Mouse (Mus musculus) heart, embryonic 14.5 days (tissue): ENCODE measurements around the gene Tarbp2. TPM values are rescaled to one million over a fixed set of nuclear protein-coding genes. Genes with fewer than 3 reads are reported as not detected.
A peak's percentile ranks its signal among the peaks of the same experiment; 100 is the strongest.

Source experiments
- ATAC-seq: fragments of 200-750 bp; cut with Nextera tagmentation; 2 replicates; pipeline ENCODE4 v1.8.0; 2017; ENCODE audit warnings: low read depth, moderate TSS enrichment; ENCODE audit not compliant: insufficient number of reproducible peaks, insufficient read depth, low FRiP score
- H3K27ac ChIP-seq, 2 experiments: fragments of 200-500 bp in 1 of 2; fragments of 300-500 bp in 1 of 2; sonication (generic) in 1 of 2; replicated peaks in 1 of 2; 2 replicates each; pipeline ENCODE4 v1.5.1; 2012 to 2014; ENCODE audit warnings: low read depth in 2 of 2, low read length in 2 of 2, control low read depth in 1 of 2, mild to moderate bottlenecking in 1 of 2, mixed read lengths in 1 of 2; ENCODE audit not compliant: control insufficient read depth in 1 of 2, insufficient read depth in 1 of 2
- H3K27me3 ChIP-seq: fragments of 300-500 bp; sonication (generic); 2 replicates; pipeline ENCODE4 v1.6.1; 2014; ENCODE audit warnings: mild to moderate bottlenecking, low read length, control low read depth; ENCODE audit not compliant: control insufficient read depth, insufficient read depth
- H3K36me3 ChIP-seq: fragments of 300-500 bp; sonication (generic); 2 replicates; pipeline ENCODE4 v1.6.1; 2014; ENCODE audit warnings: mild to moderate bottlenecking, control low read depth, low read length, mixed read lengths; ENCODE audit not compliant: control insufficient read depth, insufficient read depth
- H3K4me1 ChIP-seq, 2 experiments: fragments of 200-500 bp in 1 of 2; fragments of 300-500 bp in 1 of 2; sonication (generic) in 1 of 2; 2 replicates each; pipeline ENCODE4 v1.6.1; 2012 to 2014; ENCODE audit warnings: low read length in 2 of 2, control low read depth in 1 of 2, mixed read lengths in 1 of 2; ENCODE audit not compliant: control insufficient read depth in 2 of 2, insufficient read depth in 2 of 2
- H3K4me2 ChIP-seq: fragments of 300-500 bp; sonication (generic); 2 replicates; pipeline ENCODE4 v1.6.1; 2014; ENCODE audit warnings: mild to moderate bottlenecking, low read length
- H3K4me3 ChIP-seq, 2 experiments: fragments of 200-500 bp in 1 of 2; fragments of 300-500 bp in 1 of 2; sonication (generic) in 1 of 2; 2 replicates each; pipeline ENCODE4 v1.5.1; 2012 to 2014; ENCODE audit warnings: low read length in 2 of 2, mild to moderate bottlenecking in 2 of 2, control low read depth in 1 of 2, low read depth in 1 of 2, moderate library complexity in 1 of 2; ENCODE audit not compliant: control insufficient read depth in 1 of 2, insufficient read depth in 1 of 2
- H3K9ac ChIP-seq: fragments of 300-500 bp; sonication (generic); 2 replicates; pipeline ENCODE4 v1.6.1; 2014; ENCODE audit warnings: mild to moderate bottlenecking, low read length
- H3K9me3 ChIP-seq: fragments of 300-500 bp; sonication (generic); 2 replicates; pipeline ENCODE4 v1.6.1; 2016; ENCODE audit warnings: low read length, control low read depth; ENCODE audit not compliant: control insufficient read depth
- WGBS: fragments of 180-500 bp; shearing (Covaris S2); extraction: QIAGEN DNeasy Blood & Tissue Kit; methylation state at CpG from one replicate; pipeline ENCODE4 v1.1.7; 2014; 5-methylcytosine and 5-hydroxymethylcytosine counted together
- polyA plus RNA-seq: library from polyadenylated mRNA; unstranded; fragments of >200 nt; fragmentation: Nextera tagmentation; extraction: Ambion mirVana; gene quantifications from 2 replicates; pipeline ENCODE4 v1.2.1, GENCODE M21; 2014

Tarbp2 gene
- 81.7 and 83.8 TPM in 2 replicates for polyA plus RNA-seq

DNA sequence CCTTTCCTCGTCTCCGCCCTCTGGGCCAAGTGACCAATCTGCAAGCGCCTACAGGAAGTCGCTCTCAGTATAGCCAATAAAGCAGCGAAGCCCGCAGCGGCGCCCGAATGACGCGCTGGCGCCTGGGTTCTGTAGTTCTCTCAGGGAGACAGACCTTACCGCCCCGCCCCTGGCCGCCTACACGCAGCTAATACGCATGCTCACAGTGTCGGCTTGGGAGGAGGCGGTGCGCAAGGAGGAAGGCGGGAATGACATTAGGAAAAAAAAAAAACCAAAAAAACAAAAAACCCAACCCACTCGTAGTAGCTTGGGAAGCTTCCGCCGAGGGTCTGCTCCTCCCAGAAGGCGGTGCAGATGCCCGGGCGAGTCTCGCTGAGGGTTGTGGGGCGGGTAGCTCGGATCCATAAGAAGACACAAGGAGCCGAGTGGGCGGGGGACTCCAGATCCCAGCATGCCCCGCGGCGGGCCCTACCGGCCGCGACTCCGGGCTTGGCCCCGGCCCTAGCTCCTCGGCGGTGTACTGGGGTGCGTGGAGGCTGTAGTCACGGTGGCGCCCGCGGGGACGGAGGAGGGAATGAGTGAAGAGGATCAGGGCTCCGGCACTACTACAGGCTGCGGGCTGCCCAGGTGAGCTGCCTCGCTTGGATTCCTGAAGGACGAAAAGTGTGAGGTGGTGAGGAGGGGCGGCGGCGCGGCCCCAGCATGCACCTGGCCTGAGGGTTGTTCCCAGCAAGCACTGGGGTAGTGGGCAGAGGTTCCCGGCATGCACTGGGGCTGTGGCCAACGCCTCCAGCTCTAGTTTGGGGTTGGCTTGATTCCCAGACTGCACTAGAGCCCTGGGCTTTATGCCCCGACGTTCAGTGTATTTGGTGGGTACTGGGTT is at the start of gene Tarbp2:
TSS of gene Tarbp2 (plus strand) at position 217 of the 883 bp plus-strand sequence.
- peak; percentile 90 for ATAC-seq
- under 1% methylated on average over 60 of the region's 60 CpGs for WGBS
- Histone ChIP-seq H3K27ac (peak within 1 kb of the TSS; percentile 98 to 100), H3K9me3 (no peaks in the 10 kb centered on the region), H3K36me3 (peaks cover 30% of the 10 kb centered on the region), H3K4me3 (peak within 1 kb of the TSS; percentile 57 to 88), H3K4me1 (peaks cover 12 to 30% of the 10 kb centered on the region in 2 experiments), H3K9ac (peak within 1 kb of the TSS; percentile 83), H3K4me2 (peak within 1 kb of the TSS; percentile 98), H3K27me3 (no peaks in the 10 kb centered on the region)

DNA sequence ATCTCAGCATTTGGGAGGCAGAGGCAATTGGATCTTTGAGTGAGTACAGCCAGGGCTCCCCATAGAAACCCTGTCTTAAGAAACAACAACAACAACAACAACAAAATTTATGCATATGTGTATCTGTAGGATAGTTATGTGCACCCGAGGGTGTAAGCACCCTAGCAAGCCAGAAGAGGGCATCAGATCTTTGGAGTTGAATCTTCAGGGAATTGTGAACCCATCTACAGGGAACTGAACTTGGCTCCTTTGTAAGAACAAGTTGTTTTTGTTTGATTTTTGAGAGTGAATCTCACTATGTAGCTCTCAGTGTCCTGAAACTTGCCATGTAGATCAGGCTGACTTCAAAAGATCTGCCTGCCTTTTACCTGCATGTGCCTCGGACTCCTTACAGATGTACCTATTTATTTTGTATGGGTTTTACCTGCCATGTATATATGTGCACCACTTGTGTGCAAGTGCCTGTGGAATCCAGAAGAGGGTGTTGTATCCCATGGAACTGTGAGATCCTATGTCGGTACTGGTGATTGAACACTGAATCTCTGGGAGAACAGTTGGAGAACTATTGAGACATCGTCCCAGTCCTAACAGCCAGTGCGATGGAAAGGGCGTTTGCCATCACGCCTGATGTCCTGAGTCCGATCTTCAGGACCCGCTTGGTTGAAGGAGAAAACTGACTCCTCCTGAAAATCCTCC is 49.2 kb upstream of the Tarbp2 start:
- Histone ChIP-seq H3K4me1 (peaks cover 2 to 18% of the 10 kb centered on the region in 2 experiments; a peak in 3 of 4 replicates), H3K36me3 (peaks cover 11% of the 10 kb centered on the region), H3K27ac (no peak overlapping the region), H3K9me3 (no peaks in the 10 kb centered on the region), H3K9ac (no peak overlapping the region), H3K4me3 (no peak overlapping the region), H3K4me2 (no peak overlapping the region), H3K27me3 (no peaks in the 10 kb centered on the region)
- 95% methylated on average over 9 of the region's 9 CpGs for WGBS
- no peak for ATAC-seq

DNA sequence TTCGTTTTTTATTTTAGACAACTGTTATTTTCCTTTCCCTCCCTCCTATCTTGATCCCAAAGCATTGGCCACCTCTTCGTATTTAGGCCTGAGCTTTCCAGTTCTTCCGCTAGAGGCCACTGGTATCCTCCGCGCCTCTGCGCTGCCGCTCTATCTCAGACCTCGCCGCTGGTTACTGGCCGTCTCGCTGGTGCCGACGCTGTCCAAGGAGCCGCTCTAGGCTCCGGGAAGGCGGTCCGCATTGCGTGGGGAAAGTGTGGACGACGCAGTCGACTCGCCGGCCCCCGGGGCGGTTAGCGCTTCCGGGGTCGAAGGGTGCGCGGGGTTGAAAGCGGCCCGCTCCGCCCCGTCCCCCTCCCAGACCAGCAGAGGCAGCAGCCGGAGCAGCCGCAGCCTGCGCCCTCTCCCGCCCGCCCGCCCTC is 47.8 kb upstream of the Tarbp2 start, which contains the start of gene Pcbp2:
TSS of gene Pcbp2 (plus strand) at position 357 of the 422 bp plus-strand sequence.
- Histone ChIP-seq H3K4me2 (peak within 1 kb of the TSS; percentile 85), H3K9ac (peak within 1 kb of the TSS; percentile 98), H3K27ac (peak within 1 kb of the TSS; percentile 91 to 99), H3K27me3 (no peaks in the 10 kb centered on the region), H3K9me3 (no peaks in the 10 kb centered on the region), H3K4me3 (peak within 1 kb of the TSS; percentile 68 to 92), H3K36me3 (peaks cover 25% of the 10 kb centered on the region), H3K4me1 (peaks cover 2 to 18% of the 10 kb centered on the region in 2 experiments; a peak in 3 of 4 replicates)
- peak; percentile 99 for ATAC-seq
- under 1% methylated on average over 34 of the region's 40 CpGs for WGBS

DNA sequence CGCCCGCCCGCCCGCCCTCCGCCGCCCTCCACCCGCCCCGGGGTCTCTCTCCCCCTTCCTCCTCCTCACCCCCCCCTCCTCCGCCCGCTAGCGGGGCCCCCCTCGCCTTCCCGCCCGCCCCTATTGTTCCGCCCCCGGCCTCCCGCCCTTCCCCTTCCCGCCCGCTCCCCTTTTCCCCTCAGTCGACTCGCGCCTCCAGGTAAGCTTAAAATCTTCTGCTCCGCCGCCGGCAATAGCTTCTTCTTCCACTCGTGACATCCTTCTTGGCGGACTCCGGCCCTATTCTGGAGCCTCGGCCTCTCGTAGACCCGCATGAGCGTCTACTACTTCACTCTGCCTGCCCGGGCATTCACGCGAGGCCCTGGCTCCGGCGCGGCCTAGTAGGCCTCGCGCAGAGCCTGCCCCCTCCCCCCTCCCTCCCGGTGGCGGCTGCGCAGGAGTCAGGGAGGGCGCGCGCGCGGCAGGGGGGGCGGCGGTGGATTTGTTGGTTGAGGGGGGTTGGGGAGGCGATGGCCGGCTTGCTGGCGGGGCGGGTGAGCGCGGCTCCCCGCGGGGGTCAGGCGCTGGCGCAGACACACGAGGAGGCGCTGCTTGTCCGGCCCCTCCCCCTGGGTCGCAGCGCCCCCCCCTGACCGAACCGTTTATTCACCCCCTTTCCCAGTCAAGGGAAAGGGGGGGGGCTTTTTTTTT is 47.2 kb upstream of the Tarbp2 start:
- Histone ChIP-seq H3K36me3 (peaks cover 31% of the 10 kb centered on the region), H3K4me1 (peaks cover 2 to 18% of the 10 kb centered on the region in 2 experiments; a peak in 3 of 4 replicates), H3K4me2 (peak overlapping the region; percentile 85), H3K9me3 (no peaks in the 10 kb centered on the region), H3K4me3 (peak overlapping the region; percentile 68 to 92), H3K27me3 (no peaks in the 10 kb centered on the region), H3K27ac (peak overlapping the region; percentile 91 to 99), H3K9ac (peak overlapping the region; percentile 98)
- ATAC-seq, result peak; percentile 74
- under 1% methylated on average over 44 of the region's 67 CpGs for WGBS

DNA sequence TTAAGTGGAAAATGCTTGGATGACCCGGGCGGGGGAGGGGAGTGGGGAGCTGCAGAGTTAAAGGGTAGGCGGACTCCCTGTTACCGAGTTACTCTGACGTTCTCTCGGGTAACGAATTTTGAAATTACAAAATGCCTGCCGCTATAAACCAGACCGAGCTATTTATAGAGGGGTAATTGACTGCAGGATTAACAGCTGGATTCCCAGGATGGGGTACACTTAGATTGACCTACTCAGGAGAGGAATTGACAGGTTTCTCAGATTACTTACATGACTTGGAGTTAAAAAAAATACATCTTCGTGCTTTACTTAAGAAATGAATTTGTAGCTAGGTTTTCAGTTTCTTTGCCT is 46.7 kb upstream of the Tarbp2 start:
- WGBS, result 2% methylated on average over 10 of the region's 10 CpGs
- Histone ChIP-seq H3K36me3 (peaks cover 36% of the 10 kb centered on the region), H3K4me2 (peak overlapping the region; percentile 85), H3K4me1 (peaks cover 2 to 18% of the 10 kb centered on the region in 2 experiments; a peak in 3 of 4 replicates), H3K9me3 (no peaks in the 10 kb centered on the region), H3K27me3 (no peaks in the 10 kb centered on the region), H3K9ac (peak overlapping the region; percentile 98), H3K27ac (peak overlapping the region in 1 of 2 experiments; percentile 99; a peak in 2 of 4 replicates), H3K4me3 (peak overlapping the region; percentile 68 to 92)
- no peak for ATAC-seq

DNA sequence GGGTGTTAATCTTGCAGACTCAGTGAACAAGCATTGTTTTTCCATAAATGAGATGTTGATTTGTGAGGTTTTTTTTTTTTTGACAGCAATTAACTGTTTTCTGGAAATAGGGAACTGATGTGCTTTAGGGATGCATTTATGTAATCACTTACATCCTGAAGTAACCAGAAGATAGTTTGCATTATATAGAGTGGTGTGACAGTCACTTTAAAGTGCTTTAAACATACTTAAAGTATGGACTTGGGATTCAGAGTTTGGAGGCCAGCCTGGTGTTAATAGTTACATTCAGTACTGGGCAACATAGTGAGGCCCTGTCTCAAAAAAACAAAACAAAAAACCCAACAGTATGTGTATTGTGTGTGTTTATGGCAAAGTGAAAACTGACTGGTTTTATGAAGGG is 46.3 kb upstream of the Tarbp2 start:
- H3K27me3 ChIP-seq, result no peaks in the 10 kb centered on the region
- H3K4me1 ChIP-seq, result peaks cover 2 to 18% of the 10 kb centered on the region in 2 experiments; a peak in 3 of 4 replicates
- H3K27ac ChIP-seq, result no peak overlapping the region; a peak in 1 of 4 replicates
- no peaks in the 10 kb centered on the region for H3K9me3 ChIP-seq
- peak overlapping the region; percentile 85 for H3K4me2 ChIP-seq
- H3K4me3 ChIP-seq, result peak overlapping the region in 1 of 2 experiments; percentile 92; a peak in 2 of 4 replicates
- H3K9ac ChIP-seq, result peak overlapping the region; percentile 98
- no peak for ATAC-seq
- peaks cover 40% of the 10 kb centered on the region for H3K36me3 ChIP-seq

DNA sequence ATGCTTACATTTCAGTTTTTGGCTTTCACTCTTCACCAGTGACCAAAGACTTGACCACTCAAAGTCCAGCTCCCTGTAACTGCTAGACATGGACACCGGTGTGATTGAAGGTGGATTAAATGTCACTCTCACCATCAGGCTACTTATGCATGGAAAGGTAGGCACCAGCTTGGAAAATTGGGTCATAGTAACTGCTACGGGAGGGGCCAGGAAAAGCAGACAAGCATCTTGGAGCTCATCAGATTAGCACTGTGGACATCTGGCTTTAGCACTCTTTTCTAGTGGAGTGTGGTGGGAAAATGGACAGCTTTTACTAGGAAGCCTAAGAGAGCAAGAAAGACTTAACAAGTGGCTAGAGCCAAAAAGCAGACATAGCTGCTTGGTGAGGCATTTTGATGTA is 44.7 kb upstream of the Tarbp2 start:
- H3K9ac ChIP-seq, result no peak overlapping the region
- no peak overlapping the region for H3K4me3 ChIP-seq
- H3K27me3 ChIP-seq, result no peaks in the 10 kb centered on the region
- 57% methylated on average over 2 of the region's 2 CpGs for WGBS
- H3K27ac ChIP-seq, result no peak overlapping the region
- no peaks in the 10 kb centered on the region for H3K9me3 ChIP-seq
- H3K4me2 ChIP-seq, result peak overlapping the region; percentile 85
- H3K4me1 ChIP-seq, result peaks cover 2 to 18% of the 10 kb centered on the region in 2 experiments; a peak in 3 of 4 replicates
- ATAC-seq, result no peak
- H3K36me3 ChIP-seq, result peaks cover 56% of the 10 kb centered on the region
